Comparison of ENCODE assay signal across 31 mouse cellular contexts in genomic region chr5:137524251-137524515, GRCm38 (mm10). TPM values are rescaled to one million over a fixed set of nuclear protein-coding genes. Genes with fewer than 3 reads are reported as not detected.
DNase-seq lines count a peak whose midpoint lies in the region; ATAC-seq and TF ChIP-seq lines count a peak whose summit lies in the region.
"Had no signal": no experiment of that assay in that cellular context is flagged by ENCODE, and none has a peak within 500 bp of the region (broad histone marks: within the 10 kb centered on the region; RNA-seq: fewer than 3 reads in every experiment).

No protein-coding gene starts in this region.

- ATAC-seq in forebrain, embryonic 12.5 days (ENCODE audit: low FRiP score) = no peak
- ATAC-seq in forebrain, embryonic 14.5 days = no peak
- no peak for ATAC-seq in hindbrain, embryonic 12.5 days (ENCODE audit: low FRiP score)
- no peak for ATAC-seq in hindbrain, postnatal 0 days
- no peak for ATAC-seq in midbrain, embryonic 13.5 days
- no peak for ATAC-seq in midbrain, embryonic 11.5 days (ENCODE audit: low FRiP score)
- ATAC-seq: intestine, embryonic 16.5 days had no signal

- no peak overlapping the region for H3ac ChIP-seq in myocyte (ENCODE audit: control insufficient read depth, insufficient read length)

- TF ChIP-seq CTCF in hindbrain, postnatal 0 days (IDR thresholded peaks at IDR 0.05; ENCODE audit: low read depth) = no peak
- no peak for TF ChIP-seq CTCF in thymus, adult 2 months (IDR thresholded peaks at IDR 0.05; ENCODE audit: borderline replicate concordance, control insufficient read depth, extremely low read depth, insufficient read depth, low read length, poor library complexity)

- H3K79me2 ChIP-seq in myocyte (ENCODE audit: control insufficient read depth, insufficient read depth) = no peaks in the 10 kb centered on the region

- 94% methylated on average over 8 of the region's 8 CpGs for WGBS in forebrain, embryonic 12.5 days
- 89% methylated on average over 8 of the region's 8 CpGs for WGBS in forebrain, embryonic 14.5 days
- 82% methylated on average over 8 of the region's 8 CpGs for WGBS in hindbrain, embryonic 12.5 days
- 74% methylated on average over 8 of the region's 8 CpGs for WGBS in hindbrain, postnatal 0 days
- WGBS in midbrain, embryonic 13.5 days = 82% methylated on average over 8 of the region's 8 CpGs
- 87% methylated on average over 8 of the region's 8 CpGs for WGBS in midbrain, embryonic 11.5 days
- 98% methylated on average over 8 of the region's 8 CpGs for WGBS in thymus, adult 2 months

- TF ChIP-seq POLR2A in myocyte (IDR thresholded peaks at IDR 0.05; ENCODE audit: insufficient read length, low read depth) = no peak
- TF ChIP-seq POLR2A in thymus, adult 2 months (IDR thresholded peaks at IDR 0.05; ENCODE audit: control insufficient read depth, extremely low read depth, insufficient read depth, low read length, poor library complexity) = no peak

- no peak overlapping the region for H3K4me2 ChIP-seq in forebrain, embryonic 12.5 days
- H3K4me2 ChIP-seq in forebrain, embryonic 14.5 days (ENCODE audit: low read length) = no peak overlapping the region
- no peak overlapping the region for H3K4me2 ChIP-seq in hindbrain, embryonic 12.5 days (replicated peaks)
- no peak overlapping the region for H3K4me2 ChIP-seq in hindbrain, postnatal 0 days (ENCODE audit: low read depth, low read length)
- H3K4me2 ChIP-seq in midbrain, embryonic 13.5 days (replicated peaks) = no peak overlapping the region
- no peak overlapping the region for H3K4me2 ChIP-seq in midbrain, embryonic 11.5 days
- no peak overlapping the region for H3K4me2 ChIP-seq in myocyte (ENCODE audit: low read depth)
- H3K4me2 ChIP-seq: heart, embryonic 13.5 days; hindbrain, embryonic 15.5 days; limb, embryonic 13.5 days; lung, embryonic 14.5 days had no signal

- H3K9ac ChIP-seq in forebrain, embryonic 12.5 days = no peak overlapping the region
- no peak overlapping the region for H3K9ac ChIP-seq in forebrain, embryonic 14.5 days (ENCODE audit: low read length)
- no peak overlapping the region for H3K9ac ChIP-seq in hindbrain, embryonic 12.5 days
- H3K9ac ChIP-seq in hindbrain, postnatal 0 days (replicated peaks; ENCODE audit: low read length) = no peak overlapping the region
- no peak overlapping the region for H3K9ac ChIP-seq in midbrain, embryonic 13.5 days (replicated peaks)
- H3K9ac ChIP-seq in midbrain, embryonic 11.5 days (ENCODE audit: low read length) = no peak overlapping the region
- H3K9ac ChIP-seq: heart, embryonic 13.5 days; hindbrain, embryonic 15.5 days; limb, embryonic 13.5 days; liver, embryonic 14.5 days; lung, embryonic 14.5 days had no signal

- H3K27me3 ChIP-seq in forebrain, embryonic 12.5 days = no peaks in the 10 kb centered on the region
- H3K27me3 ChIP-seq in forebrain, embryonic 14.5 days (replicated peaks; ENCODE audit: control insufficient read depth, insufficient read depth, low read length) = no peaks in the 10 kb centered on the region
- H3K27me3 ChIP-seq in hindbrain, embryonic 12.5 days = no peaks in the 10 kb centered on the region
- no peaks in the 10 kb centered on the region for H3K27me3 ChIP-seq in hindbrain, postnatal 0 days (ENCODE audit: insufficient read depth, low read length)
- no peaks in the 10 kb centered on the region for H3K27me3 ChIP-seq in midbrain, embryonic 13.5 days
- H3K27me3 ChIP-seq in midbrain, embryonic 11.5 days (ENCODE audit: control insufficient read depth, insufficient read depth, low read length) = no peaks in the 10 kb centered on the region
- H3K27me3 ChIP-seq in myocyte (ENCODE audit: control insufficient read depth, insufficient read depth, insufficient read length) = no peaks in the 10 kb centered on the region
- H3K27me3 ChIP-seq in thymus, adult 2 months (ENCODE audit: control insufficient read depth, insufficient read depth, low read length) = no peaks in the 10 kb centered on the region
- H3K27me3 ChIP-seq: CH12.LX; heart, embryonic 13.5 days; hindbrain, embryonic 15.5 days; limb, embryonic 13.5 days; megakaryocyte, embryonic 14.5 days had no signal

- no peak overlapping the region for H3K4me3 ChIP-seq in forebrain, embryonic 12.5 days (replicated peaks)
- no peak overlapping the region for H3K4me3 ChIP-seq in forebrain, embryonic 14.5 days (ENCODE audit: low read depth, low read length)
- no peak overlapping the region for H3K4me3 ChIP-seq in hindbrain, embryonic 12.5 days
- no peak overlapping the region for H3K4me3 ChIP-seq in hindbrain, postnatal 0 days (ENCODE audit: low read length)
- H3K4me3 ChIP-seq in midbrain, embryonic 13.5 days (replicated peaks) = no peak overlapping the region
- no peak overlapping the region for H3K4me3 ChIP-seq in midbrain, embryonic 11.5 days (ENCODE audit: low read depth, low read length)
- H3K4me3 ChIP-seq in myocyte = no peak overlapping the region
- H3K4me3 ChIP-seq in thymus, adult 2 months (ENCODE audit: control insufficient read depth, insufficient read depth, low read length) = no peak overlapping the region
- H3K4me3 ChIP-seq: heart, embryonic 13.5 days; hindbrain, embryonic 15.5 days; limb, embryonic 13.5 days; megakaryocyte, embryonic 14.5 days had no signal

- peaks cover 98% of the 10 kb centered on the region for H3K36me3 ChIP-seq in forebrain, embryonic 12.5 days (replicated peaks)
- H3K36me3 ChIP-seq in forebrain, embryonic 14.5 days (ENCODE audit: control insufficient read depth, insufficient read depth, low read length) = peaks cover 97% of the 10 kb centered on the region
- H3K36me3 ChIP-seq in hindbrain, embryonic 12.5 days = peaks cover 93% of the 10 kb centered on the region
- H3K36me3 ChIP-seq in hindbrain, postnatal 0 days (ENCODE audit: insufficient read depth, low read length) = peaks cover 63% of the 10 kb centered on the region
- peaks cover 99% of the 10 kb centered on the region for H3K36me3 ChIP-seq in midbrain, embryonic 13.5 days
- peaks cover 69% of the 10 kb centered on the region for H3K36me3 ChIP-seq in midbrain, embryonic 11.5 days (ENCODE audit: control insufficient read depth, insufficient read depth, low read length)
- peaks cover 5% of the 10 kb centered on the region for H3K36me3 ChIP-seq in myocyte (ENCODE audit: control insufficient read depth, insufficient read depth)
- peaks cover 83% of the 10 kb centered on the region for H3K36me3 ChIP-seq in thymus, adult 2 months (ENCODE audit: control insufficient read depth, insufficient read depth, low read length)

- peaks cover 25% of the 10 kb centered on the region for H3K4me1 ChIP-seq in forebrain, embryonic 12.5 days
- no peaks in the 10 kb centered on the region for H3K4me1 ChIP-seq in forebrain, embryonic 14.5 days (ENCODE audit: control insufficient read depth, insufficient read depth, low read length)
- H3K4me1 ChIP-seq in hindbrain, embryonic 12.5 days = peaks cover 36% of the 10 kb centered on the region
- peaks cover 3% of the 10 kb centered on the region; the same call in 1 of the 2 replicates for H3K4me1 ChIP-seq in hindbrain, postnatal 0 days (ENCODE audit: insufficient read depth, low read length)
- peaks cover 38% of the 10 kb centered on the region for H3K4me1 ChIP-seq in midbrain, embryonic 13.5 days (replicated peaks)
- peaks cover 9% of the 10 kb centered on the region; the same call in 1 of the 2 replicates for H3K4me1 ChIP-seq in midbrain, embryonic 11.5 days (ENCODE audit: control insufficient read depth, insufficient read depth, low read length)
- H3K4me1 ChIP-seq in thymus, adult 2 months (replicated peaks; ENCODE audit: control insufficient read depth, insufficient read depth, low read length) = 0 out of 2 replicates have a peak, but pooled peaks cover 3% of the 10 kb centered on the region

- H3K27ac ChIP-seq in forebrain, embryonic 12.5 days = peak overlapping the region; percentile 56; the same call in 1 of the 2 replicates
- H3K27ac ChIP-seq in forebrain, embryonic 14.5 days (ENCODE audit: low read depth, low read length) = no peak overlapping the region
- peak overlapping the region; percentile 40; the same call in 1 of the 2 replicates for H3K27ac ChIP-seq in hindbrain, embryonic 12.5 days
- H3K27ac ChIP-seq in hindbrain, postnatal 0 days = no peak overlapping the region; the same call in 1 of the 2 replicates
- peak overlapping the region; percentile 35; the same call in 1 of the 2 replicates for H3K27ac ChIP-seq in midbrain, embryonic 13.5 days
- H3K27ac ChIP-seq in midbrain, embryonic 11.5 days (ENCODE audit: low read depth, low read length) = no peak overlapping the region
- no peak overlapping the region for H3K27ac ChIP-seq in thymus, adult 2 months (ENCODE audit: control insufficient read depth, insufficient read depth, low read length)
- H3K27ac ChIP-seq: heart, embryonic 13.5 days; limb, embryonic 13.5 days; liver, embryonic 14.5 days had no signal

- no peaks in the 10 kb centered on the region for H3K9me3 ChIP-seq in forebrain, embryonic 12.5 days
- no peaks in the 10 kb centered on the region for H3K9me3 ChIP-seq in forebrain, embryonic 14.5 days (replicated peaks; ENCODE audit: control insufficient read depth, low read length)
- H3K9me3 ChIP-seq in hindbrain, embryonic 12.5 days (replicated peaks) = no peaks in the 10 kb centered on the region
- no peaks in the 10 kb centered on the region for H3K9me3 ChIP-seq in hindbrain, postnatal 0 days (ENCODE audit: low read length)
- H3K9me3 ChIP-seq in midbrain, embryonic 13.5 days = no peaks in the 10 kb centered on the region
- no peaks in the 10 kb centered on the region for H3K9me3 ChIP-seq in midbrain, embryonic 11.5 days (ENCODE audit: control insufficient read depth, low read length)
- H3K9me3 ChIP-seq: heart, embryonic 13.5 days; hindbrain, embryonic 15.5 days; limb, embryonic 13.5 days; megakaryocyte, embryonic 14.5 days had no signal

- no peak for DNase-seq in forebrain, embryonic 14.5 days (ENCODE audit: low spot score)
- DNase-seq in hindbrain, postnatal 0 days (ENCODE audit: low spot score) = no peak
- DNase-seq in midbrain, embryonic 11.5 days (ENCODE audit: low spot score, missing footprints) = no peak
- DNase-seq in thymus, adult 2 months = no peak
- DNase-seq: adrenal gland, postnatal 10 days; B cell, adult 2 months; heart, postnatal 14 days; kidney, adult 9 months; kidney, postnatal 14 days; lung, embryonic 14.5 days; lung, postnatal 36 days; thymus, postnatal 14 days had no signal

RNA-seq across cellular contexts. Expression of gene Gigyf1, which starts 5.8 kb away (rescaled TPM):
- 18.7 TPM in 2 replicates for polyA plus RNA-seq in forebrain, embryonic 12.5 days (2016; fragmentation: Nextera tagmentation; extraction: Ambion mirVana)
- 11.5 and 13.0 TPM in 2 replicates for polyA plus RNA-seq in forebrain, embryonic 14.5 days (2014; fragmentation: Nextera tagmentation; extraction: Ambion mirVana)
- polyA plus RNA-seq in hindbrain, embryonic 12.5 days (2016; fragmentation: Nextera tagmentation; extraction: Ambion mirVana) = 17.9 and 19.0 TPM in 2 replicates
- total RNA-seq in hindbrain, postnatal 0 days (2014; rRNA removed) = 20.3 and 21.4 TPM in 2 replicates
- 15.1 and 16.2 TPM in 2 replicates for polyA plus RNA-seq in hindbrain, postnatal 0 days (2015; fragmentation: Nextera tagmentation; extraction: Ambion mirVana)
- 19.6 and 20.5 TPM in 2 replicates for polyA plus RNA-seq in midbrain, embryonic 13.5 days (2015; fragmentation: Nextera tagmentation; extraction: Ambion mirVana)
- 10.5 and 10.6 TPM in 2 replicates for polyA plus RNA-seq in midbrain, embryonic 11.5 days (2014; fragmentation: Nextera tagmentation; extraction: Ambion mirVana)
- polyA plus RNA-seq in myocyte (2012; fragmentation: generic; extraction: Trizol) = 9.6 TPM
- 83.9 and 84.3 TPM in 2 replicates for polyA plus RNA-seq in thymus, adult 2 months (2012; rRNA removed)

RNA-seq across cellular contexts. Expression of gene Epo, which starts 8.9 kb away (rescaled TPM):
- polyA plus RNA-seq in forebrain, embryonic 12.5 days (2016; fragmentation: Nextera tagmentation; extraction: Ambion mirVana) = 0.38 and 0.47 TPM in 2 replicates
- not detected in 2 replicates for polyA plus RNA-seq in forebrain, embryonic 14.5 days (2014; fragmentation: Nextera tagmentation; extraction: Ambion mirVana)
- polyA plus RNA-seq in hindbrain, embryonic 12.5 days (2016; fragmentation: Nextera tagmentation; extraction: Ambion mirVana) = not detected in 2 replicates
- total RNA-seq in hindbrain, postnatal 0 days (2014; rRNA removed) = not detected in 2 replicates
- polyA plus RNA-seq in hindbrain, postnatal 0 days (2015; fragmentation: Nextera tagmentation; extraction: Ambion mirVana) = not detected in 2 replicates
- polyA plus RNA-seq in midbrain, embryonic 13.5 days (2015; fragmentation: Nextera tagmentation; extraction: Ambion mirVana) = not detected in 2 replicates
- polyA plus RNA-seq in midbrain, embryonic 11.5 days (2014; fragmentation: Nextera tagmentation; extraction: Ambion mirVana) = 0.72 and 1.4 TPM in 2 replicates
- polyA plus RNA-seq in myocyte (2012; fragmentation: generic; extraction: Trizol) = not detected
- not detected in 2 replicates for polyA plus RNA-seq in thymus, adult 2 months (2012; rRNA removed)
- total RNA-seq: adrenal gland, postnatal 10 days; CH12.LX; common myeloid progenitor, adult 5-6 weeks; granulocyte monocyte progenitor cell, adult 5-6 weeks; heart, postnatal 14 days; layer of hippocampus, adult 8-10 months; left cerebral cortex, postnatal 14 days; monocyte, adult 5-6 weeks had no signal
- polyA plus RNA-seq: cerebellum, adult 2 months; heart, embryonic 13.5 days; hindbrain, embryonic 15.5 days; spleen, adult 2 months; testis, adult 2 months had no signal

RNA-seq across cellular contexts. Expression of gene Gnb2, which starts 9.1 kb away (rescaled TPM):
- 411 and 417 TPM in 2 replicates for polyA plus RNA-seq in forebrain, embryonic 12.5 days (2016; fragmentation: Nextera tagmentation; extraction: Ambion mirVana)
- 598 and 644 TPM in 2 replicates for polyA plus RNA-seq in forebrain, embryonic 14.5 days (2014; fragmentation: Nextera tagmentation; extraction: Ambion mirVana)
- polyA plus RNA-seq in hindbrain, embryonic 12.5 days (2016; fragmentation: Nextera tagmentation; extraction: Ambion mirVana) = 466 and 467 TPM in 2 replicates
- 1,135 and 1,251 TPM in 2 replicates for total RNA-seq in hindbrain, postnatal 0 days (2014; rRNA removed)
- 570 and 592 TPM in 2 replicates for polyA plus RNA-seq in hindbrain, postnatal 0 days (2015; fragmentation: Nextera tagmentation; extraction: Ambion mirVana)
- 520 and 545 TPM in 2 replicates for polyA plus RNA-seq in midbrain, embryonic 13.5 days (2015; fragmentation: Nextera tagmentation; extraction: Ambion mirVana)
- 432 and 501 TPM in 2 replicates for polyA plus RNA-seq in midbrain, embryonic 11.5 days (2014; fragmentation: Nextera tagmentation; extraction: Ambion mirVana)
- 632 TPM for polyA plus RNA-seq in myocyte (2012; fragmentation: generic; extraction: Trizol)
- 1,444 and 1,492 TPM in 2 replicates for polyA plus RNA-seq in thymus, adult 2 months (2012; rRNA removed)

RNA-seq across cellular contexts. Expression of gene Pop7, which starts 21.9 kb away (rescaled TPM):
- polyA plus RNA-seq in forebrain, embryonic 12.5 days (2016; fragmentation: Nextera tagmentation; extraction: Ambion mirVana) = 61.6 and 62.1 TPM in 2 replicates
- polyA plus RNA-seq in forebrain, embryonic 14.5 days (2014; fragmentation: Nextera tagmentation; extraction: Ambion mirVana) = 81.2 and 98.0 TPM in 2 replicates
- 60.7 and 61.3 TPM in 2 replicates for polyA plus RNA-seq in hindbrain, embryonic 12.5 days (2016; fragmentation: Nextera tagmentation; extraction: Ambion mirVana)
- 62.1 and 83.5 TPM in 2 replicates for total RNA-seq in hindbrain, postnatal 0 days (2014; rRNA removed)
- 82.2 and 85.3 TPM in 2 replicates for polyA plus RNA-seq in hindbrain, postnatal 0 days (2015; fragmentation: Nextera tagmentation; extraction: Ambion mirVana)
- 74.0 and 82.0 TPM in 2 replicates for polyA plus RNA-seq in midbrain, embryonic 13.5 days (2015; fragmentation: Nextera tagmentation; extraction: Ambion mirVana)
- polyA plus RNA-seq in midbrain, embryonic 11.5 days (2014; fragmentation: Nextera tagmentation; extraction: Ambion mirVana) = 54.8 and 57.4 TPM in 2 replicates
- polyA plus RNA-seq in myocyte (2012; fragmentation: generic; extraction: Trizol) = 53.0 TPM
- polyA plus RNA-seq in thymus, adult 2 months (2012; rRNA removed) = 65.5 and 68.7 TPM in 2 replicates

RNA-seq across cellular contexts. Expression of gene Actl6b, which starts 29.1 kb away (rescaled TPM):
- 76.1 and 80.3 TPM in 2 replicates for polyA plus RNA-seq in forebrain, embryonic 12.5 days (2016; fragmentation: Nextera tagmentation; extraction: Ambion mirVana)
- 184 and 201 TPM in 2 replicates for polyA plus RNA-seq in forebrain, embryonic 14.5 days (2014; fragmentation: Nextera tagmentation; extraction: Ambion mirVana)
- polyA plus RNA-seq in hindbrain, embryonic 12.5 days (2016; fragmentation: Nextera tagmentation; extraction: Ambion mirVana) = 103 and 108 TPM in 2 replicates
- 192 and 253 TPM in 2 replicates for total RNA-seq in hindbrain, postnatal 0 days (2014; rRNA removed)
- 204 and 207 TPM in 2 replicates for polyA plus RNA-seq in hindbrain, postnatal 0 days (2015; fragmentation: Nextera tagmentation; extraction: Ambion mirVana)
- polyA plus RNA-seq in midbrain, embryonic 13.5 days (2015; fragmentation: Nextera tagmentation; extraction: Ambion mirVana) = 231 and 235 TPM in 2 replicates
- polyA plus RNA-seq in midbrain, embryonic 11.5 days (2014; fragmentation: Nextera tagmentation; extraction: Ambion mirVana) = 30.6 and 31.1 TPM in 2 replicates
- polyA plus RNA-seq in myocyte (2012; fragmentation: generic; extraction: Trizol) = not detected
- polyA plus RNA-seq in thymus, adult 2 months (2012; rRNA removed) = 0.20 TPM in 1 of 2 replicates, not detected in the other
- total RNA-seq: CH12.LX; common myeloid progenitor, adult 5-6 weeks; granulocyte monocyte progenitor cell, adult 5-6 weeks; heart, postnatal 14 days; monocyte, adult 5-6 weeks had no signal
- polyA plus RNA-seq: liver, embryonic 14.5 days; lung, embryonic 14.5 days; spleen, adult 2 months had no signal

Comparison
In these comparisons a context has a peak if more than half of its experiments do, and no peak if none do; other contexts are left out.
1. H3K27ac ChIP-seq: peak in forebrain, embryonic 12.5 days (single experiment), hindbrain, embryonic 12.5 days (single experiment) and midbrain, embryonic 13.5 days (single experiment); none in forebrain, embryonic 14.5 days (single experiment), hindbrain, postnatal 0 days (single experiment), midbrain, embryonic 11.5 days (single experiment) and thymus, adult 2 months (single experiment).